Mouse (Mus musculus): ENCODE measurements around the gene Oscp1. TPM values are rescaled to one million over a fixed set of nuclear protein-coding genes. Genes with fewer than 3 reads are reported as not detected.
A peak's percentile ranks its signal among the peaks of the same experiment; 100 is the strongest.

Oscp1 gene
- polyA plus RNA-seq, 1 experiment = not detected

- Histone ChIP-seq H3K36me3 (replicated peaks; ENCODE audit: low read length) (peaks cover 39% of the 10 kb centered on the region), H3K27me3 (replicated peaks) (no peaks in the 10 kb centered on the region), H3K4me3 (replicated peaks) (peak overlapping the region; percentile 64), H3K4me1 (peaks cover 70% of the 10 kb centered on the region), H3K9me3 (no peaks in the 10 kb centered on the region)
- TF ChIP-seq FLI1 (IDR thresholded peaks at IDR 0.05; ENCODE audit: low read length) (no peak), GATA1 (IDR thresholded peaks at IDR 0.05; ENCODE audit: borderline replicate concordance, low read length) (no peak)
These were observed 39.4 kb downstream of the Oscp1 start for GRCm38 (mm10) chr4:126097711-126098253.

GRCm38 (mm10) chr4:126099365-126099764 lies 41.0 kb downstream of the Oscp1 start:
- no peaks in the 10 kb centered on the region for H3K9me3 ChIP-seq
- peaks cover 39% of the 10 kb centered on the region for H3K36me3 ChIP-seq (replicated peaks; ENCODE audit: low read length)
- no peak overlapping the region for H3K4me3 ChIP-seq (replicated peaks)
- peaks cover 75% of the 10 kb centered on the region for H3K4me1 ChIP-seq
- TF ChIP-seq GATA1 (IDR thresholded peaks at IDR 0.05; ENCODE audit: borderline replicate concordance, low read length) = no peak
- TF ChIP-seq FLI1 (IDR thresholded peaks at IDR 0.05; ENCODE audit: low read length) = no peak
- H3K27me3 ChIP-seq (replicated peaks) = no peaks in the 10 kb centered on the region

- Histone ChIP-seq H3K9me3 (no peaks in the 10 kb centered on the region), H3K4me1 (peaks cover 86% of the 10 kb centered on the region), H3K4me3 (replicated peaks) (no peak overlapping the region), H3K27me3 (replicated peaks) (no peaks in the 10 kb centered on the region), H3K36me3 (replicated peaks; ENCODE audit: low read length) (peaks cover 46% of the 10 kb centered on the region)
- TF ChIP-seq GATA1 (IDR thresholded peaks at IDR 0.05; ENCODE audit: borderline replicate concordance, low read length) (no peak), FLI1 (IDR thresholded peaks at IDR 0.05; ENCODE audit: low read length) (no peak)
These were observed 42.4 kb downstream of the Oscp1 start for GRCm38 (mm10) chr4:126100764-126101163.

GRCm38 (mm10) chr4:126102061-126102841 lies 43.9 kb downstream of the Oscp1 start:
- no peaks in the 10 kb centered on the region for H3K9me3 ChIP-seq
- H3K4me3 ChIP-seq (replicated peaks) = peak overlapping the region; percentile 96
- no peaks in the 10 kb centered on the region for H3K27me3 ChIP-seq (replicated peaks)
- TF ChIP-seq GATA1 (IDR thresholded peaks at IDR 0.05; ENCODE audit: borderline replicate concordance, low read length) = no peak
- TF ChIP-seq FLI1 (IDR thresholded peaks at IDR 0.05; ENCODE audit: low read length) = no peak
- H3K36me3 ChIP-seq (replicated peaks; ENCODE audit: low read length) = peaks cover 61% of the 10 kb centered on the region
- peaks cover 94% of the 10 kb centered on the region for H3K4me1 ChIP-seq

- Histone ChIP-seq H3K36me3 (replicated peaks; ENCODE audit: low read length) (peaks cover 63% of the 10 kb centered on the region), H3K4me1 (peaks cover 94% of the 10 kb centered on the region), H3K27me3 (replicated peaks) (no peaks in the 10 kb centered on the region), H3K9me3 (no peaks in the 10 kb centered on the region), H3K4me3 (replicated peaks) (peak overlapping the region; percentile 96)
- no peak for TF ChIP-seq FLI1 (IDR thresholded peaks at IDR 0.05; ENCODE audit: low read length)
- no peak for TF ChIP-seq GATA1 (IDR thresholded peaks at IDR 0.05; ENCODE audit: borderline replicate concordance, low read length)
These were observed 44.8 kb downstream of the Oscp1 start for GRCm38 (mm10) chr4:126103057-126103581.

GRCm38 (mm10) chr4:126103590-126104068 lies 45.3 kb downstream of the Oscp1 start, which contains the start of gene Stk40:
TSS of gene Stk40 (plus strand) at chr4:126103957.
- Histone ChIP-seq H3K27me3 (replicated peaks) (no peaks in the 10 kb centered on the region), H3K9me3 (no peaks in the 10 kb centered on the region), H3K4me1 (peaks cover 94% of the 10 kb centered on the region), H3K36me3 (replicated peaks; ENCODE audit: low read length) (peaks cover 63% of the 10 kb centered on the region), H3K4me3 (replicated peaks) (peak within 1 kb of the TSS; percentile 96)
- TF ChIP-seq GATA1 (IDR thresholded peaks at IDR 0.05; ENCODE audit: borderline replicate concordance, low read length) (peak; percentile 89), FLI1 (IDR thresholded peaks at IDR 0.05; ENCODE audit: low read length) (peak; percentile 43; the same call in 1 of the 2 replicates)

- no peaks in the 10 kb centered on the region for H3K9me3 ChIP-seq
- peaks cover 57% of the 10 kb centered on the region for H3K36me3 ChIP-seq (replicated peaks; ENCODE audit: low read length)
- H3K4me3 ChIP-seq (replicated peaks) = peak overlapping the region; percentile 96
- H3K27me3 ChIP-seq (replicated peaks) = no peaks in the 10 kb centered on the region
- H3K4me1 ChIP-seq = peaks cover 94% of the 10 kb centered on the region
- no peak; the same call in 2 of the 3 replicates for TF ChIP-seq GATA1 (IDR thresholded peaks at IDR 0.05; ENCODE audit: borderline replicate concordance, low read length)
These were observed 46.1 kb downstream of the Oscp1 start for GRCm38 (mm10) chr4:126104261-126105075.

- H3K4me3 ChIP-seq (replicated peaks) = peak overlapping the region; percentile 96
- peaks cover 50% of the 10 kb centered on the region for H3K36me3 ChIP-seq (replicated peaks; ENCODE audit: low read length)
- H3K4me1 ChIP-seq = peaks cover 94% of the 10 kb centered on the region
- no peak for TF ChIP-seq GATA1 (IDR thresholded peaks at IDR 0.05; ENCODE audit: borderline replicate concordance, low read length)
- TF ChIP-seq FLI1 (IDR thresholded peaks at IDR 0.05; ENCODE audit: low read length) = no peak
- no peaks in the 10 kb centered on the region for H3K27me3 ChIP-seq (replicated peaks)
- no peaks in the 10 kb centered on the region for H3K9me3 ChIP-seq
These were observed 46.9 kb downstream of the Oscp1 start for GRCm38 (mm10) chr4:126105131-126105783.
